Mouse (Mus musculus): ENCODE results near the gene Eif4a3. TPM values are rescaled to one million over a fixed set of nuclear protein-coding genes. Genes with fewer than 3 reads are reported as not detected.

Gene Eif4a3
- polyA plus RNA-seq, 1 experiment from 2014 or later: 428 TPM

DNA sequence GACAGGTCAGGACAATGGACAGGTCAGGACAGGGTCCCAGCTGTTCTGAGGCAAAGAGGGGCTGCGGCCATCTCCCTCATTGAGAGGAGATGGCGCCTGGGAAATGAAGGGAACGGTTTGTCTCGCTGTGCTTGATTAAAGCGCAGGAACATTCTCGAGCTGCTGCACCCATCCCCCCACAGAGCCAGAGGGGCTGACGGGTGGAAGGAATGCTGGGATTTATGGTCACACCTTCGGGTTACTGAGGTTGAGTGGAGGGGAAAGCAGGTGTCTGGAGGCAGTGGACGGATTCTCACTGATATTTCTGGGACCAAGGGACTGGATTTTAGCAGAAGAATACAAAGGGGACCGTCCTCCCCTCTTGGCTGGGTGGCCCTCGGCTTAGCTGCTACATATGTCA is 8.0 kb upstream of the Eif4a3 start:
- no peaks in the 10 kb centered on the region for H3K36me3 ChIP-seq (ENCODE audit: insufficient read depth)
- no peak overlapping the region for H3K4me3 ChIP-seq (ENCODE audit: low read depth, low read length)
- H3K4me1 ChIP-seq (ENCODE audit: insufficient read depth): no peaks in the 10 kb centered on the region
- no peak overlapping the region for H3K9ac ChIP-seq
- WGBS: 13% methylated on average over 11 of the region's 11 CpGs
- no peak overlapping the region for H3K27ac ChIP-seq (ENCODE audit: low read depth)
- ATAC-seq (ENCODE audit: insufficient read depth) (no peak), DNase-seq (peak; percentile 13)
- H3K4me2 ChIP-seq: no peak overlapping the region
- no peak for TF ChIP-seq CTCF (IDR thresholded peaks at IDR 0.05; ENCODE audit: low read depth)
- no peaks in the 10 kb centered on the region for H3K27me3 ChIP-seq (ENCODE audit: insufficient read depth, low read length)
- H3K9me3 ChIP-seq (ENCODE audit: low read depth, low read length): no peaks in the 10 kb centered on the region

DNA sequence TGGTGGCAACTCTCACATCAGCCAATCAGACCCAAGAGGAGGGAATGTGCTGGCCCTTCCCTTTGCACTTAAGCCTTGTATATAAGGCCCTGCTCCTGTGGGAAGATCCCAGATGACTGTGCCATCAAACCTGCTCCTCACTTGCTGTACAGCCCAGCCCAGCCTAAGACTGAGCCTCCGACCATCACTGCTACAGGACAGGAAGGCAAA is 7.7 kb upstream of the Eif4a3 start, which contains the start of gene Card14:
Card14 (plus strand) TSS at position 111 of the 210 bp plus-strand sequence.
- 27% methylated on average over 1 of the region's 1 CpGs for WGBS
- Histone ChIP-seq H3K36me3 (ENCODE audit: insufficient read depth) (no peaks in the 10 kb centered on the region), H3K4me3 (ENCODE audit: low read depth, low read length) (no peak within 1 kb of the TSS), H3K27me3 (ENCODE audit: insufficient read depth, low read length) (no peaks in the 10 kb centered on the region), H3K9ac (no peak within 1 kb of the TSS), H3K9me3 (ENCODE audit: low read depth, low read length) (no peaks in the 10 kb centered on the region), H3K4me1 (ENCODE audit: insufficient read depth) (no peaks in the 10 kb centered on the region), H3K4me2 (no peak within 1 kb of the TSS), H3K27ac (ENCODE audit: low read depth) (peak within 1 kb of the TSS; percentile 1; the same call in 1 of the 2 replicates)
- ATAC-seq (ENCODE audit: insufficient read depth) (no peak), DNase-seq (no peak)
- TF ChIP-seq CTCF (IDR thresholded peaks at IDR 0.05; ENCODE audit: low read depth): no peak

DNA sequence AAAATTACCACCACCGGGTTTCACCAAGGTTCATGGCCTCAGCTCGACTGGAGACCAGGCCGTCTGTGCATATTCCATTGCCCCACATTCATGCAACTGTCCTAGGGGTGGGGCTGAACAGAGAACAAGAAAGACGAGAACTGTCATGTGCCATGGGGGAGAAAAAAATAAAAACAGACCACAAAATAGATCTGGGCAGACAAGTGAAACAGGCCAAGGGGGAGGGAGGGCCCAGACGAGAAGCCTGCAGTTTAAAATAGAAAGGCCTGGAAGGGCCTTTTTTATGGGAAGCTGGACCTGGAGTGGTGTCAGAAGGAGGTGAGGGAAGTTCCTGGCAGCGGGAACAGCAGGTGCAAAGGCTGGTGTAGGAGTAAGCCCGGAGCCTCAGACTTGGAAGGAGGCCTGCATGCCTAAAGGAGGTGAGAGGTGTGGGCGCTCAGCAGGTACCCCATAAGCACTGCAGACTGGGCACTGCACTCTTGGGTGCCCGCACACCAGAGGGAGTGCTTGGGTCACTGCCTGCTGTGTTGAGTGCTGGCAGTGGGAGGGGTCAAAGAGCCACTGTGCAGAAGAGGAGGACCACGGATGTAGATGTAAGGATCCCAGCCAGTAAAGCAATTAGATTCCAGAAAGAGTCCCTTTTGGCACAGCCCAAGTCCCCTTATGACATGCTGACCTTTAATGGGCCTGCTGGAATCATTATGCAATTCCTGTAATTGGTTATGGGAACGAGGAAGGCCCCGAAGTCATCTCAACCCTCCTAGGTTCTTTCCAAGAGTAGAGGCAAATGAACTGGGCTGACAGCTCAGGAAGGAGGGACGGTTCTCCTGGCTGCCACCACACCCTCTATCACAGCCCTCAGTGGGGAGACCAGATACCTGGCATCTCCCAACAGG is 7.1 kb upstream of the Eif4a3 start:
- Histone ChIP-seq H3K9ac (no peak overlapping the region), H3K4me2 (no peak overlapping the region)
- WGBS: 47% methylated on average over 13 of the region's 13 CpGs

DNA sequence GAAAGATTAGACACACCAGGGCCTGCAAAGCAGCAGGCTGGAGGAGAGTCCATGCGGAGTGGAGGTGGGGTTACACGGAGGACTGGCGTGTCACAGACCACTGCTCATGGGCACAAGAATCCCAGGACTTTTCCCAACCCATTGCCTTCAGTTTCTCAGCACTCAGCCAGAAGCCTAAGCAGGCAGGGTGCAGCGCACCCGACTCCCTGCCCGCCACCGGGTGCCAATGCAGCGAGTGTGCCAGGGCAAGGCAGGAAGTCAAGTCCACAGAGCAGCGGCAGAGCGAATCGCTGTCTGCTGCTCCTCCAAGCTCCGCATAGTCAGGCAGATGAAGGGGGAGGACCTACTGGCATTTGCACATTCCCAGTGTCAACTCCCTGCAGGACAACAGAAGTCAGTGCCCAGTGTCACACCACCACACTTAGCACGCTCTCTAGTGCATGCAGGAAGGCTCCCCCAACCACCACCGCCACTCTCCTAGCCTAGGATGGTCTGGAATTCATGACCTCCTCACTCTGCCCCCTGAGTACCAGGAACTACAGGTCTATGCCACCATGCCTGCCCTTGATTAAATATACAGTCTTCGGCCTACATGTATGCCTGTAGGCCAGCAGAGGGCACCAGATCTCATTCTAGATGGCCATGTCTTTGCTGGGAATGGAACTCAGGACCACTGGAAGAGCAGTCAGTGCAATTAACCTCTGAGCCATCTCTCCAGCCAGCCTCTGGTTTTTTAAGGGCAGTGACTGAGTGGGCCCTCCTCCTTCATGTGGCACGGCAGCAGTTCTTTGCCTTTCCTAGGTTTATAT is 5.2 kb upstream of the Eif4a3 start:
- Histone ChIP-seq H3K4me3 (ENCODE audit: low read depth, low read length) (no peak overlapping the region), H3K9me3 (ENCODE audit: low read depth, low read length) (no peaks in the 10 kb centered on the region), H3K9ac (no peak overlapping the region), H3K27ac (ENCODE audit: low read depth) (no peak overlapping the region), H3K4me2 (no peak overlapping the region), H3K4me1 (ENCODE audit: insufficient read depth) (no peaks in the 10 kb centered on the region), H3K27me3 (ENCODE audit: insufficient read depth, low read length) (no peaks in the 10 kb centered on the region), H3K36me3 (ENCODE audit: insufficient read depth) (no peaks in the 10 kb centered on the region)
- WGBS: 43% methylated on average over 16 of the region's 16 CpGs
- no peak for ATAC-seq (ENCODE audit: insufficient read depth)
- DNase-seq: peak; percentile 78
- TF ChIP-seq CTCF (IDR thresholded peaks at IDR 0.05; ENCODE audit: low read depth): peak; percentile 84

More for the DNA sequence above, 7.1 kb upstream of the Eif4a3 start:
- DNase-seq: no peak
- peak overlapping the region; percentile 1; the same call in 1 of the 2 replicates for H3K27ac ChIP-seq (ENCODE audit: low read depth)
- H3K36me3 ChIP-seq (ENCODE audit: insufficient read depth): no peaks in the 10 kb centered on the region
- no peaks in the 10 kb centered on the region for H3K4me1 ChIP-seq (ENCODE audit: insufficient read depth)
- H3K9me3 ChIP-seq (ENCODE audit: low read depth, low read length): no peaks in the 10 kb centered on the region
- no peak overlapping the region for H3K4me3 ChIP-seq (ENCODE audit: low read depth, low read length)
- no peak for ATAC-seq (ENCODE audit: insufficient read depth)
- TF ChIP-seq CTCF (IDR thresholded peaks at IDR 0.05; ENCODE audit: low read depth): no peak
- no peaks in the 10 kb centered on the region for H3K27me3 ChIP-seq (ENCODE audit: insufficient read depth, low read length)

DNA sequence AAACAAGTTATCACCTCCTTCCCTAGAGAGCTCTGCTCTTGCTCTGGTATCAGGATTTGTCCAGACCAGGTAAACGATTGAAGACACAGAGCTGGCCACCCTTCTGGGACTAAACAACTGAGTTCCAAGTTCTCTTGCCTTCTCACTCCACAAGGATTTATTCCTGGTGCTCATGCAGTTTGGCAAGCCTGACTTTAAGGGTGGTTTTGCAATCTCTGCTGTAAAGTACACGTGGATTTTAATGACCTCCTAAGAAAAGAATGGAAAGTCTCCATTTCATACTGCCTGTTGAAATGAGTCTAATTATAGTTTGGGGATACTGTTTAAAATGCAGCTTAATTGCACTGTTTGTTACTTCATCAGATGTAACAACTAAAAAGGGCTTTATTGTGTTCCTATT is 1.1 kb upstream of the Eif4a3 start:
- H3K4me3 ChIP-seq (ENCODE audit: low read depth, low read length): peak overlapping the region; percentile 96; the same call in 1 of the 2 replicates
- 20% methylated on average over 2 of the region's 2 CpGs for WGBS
- TF ChIP-seq CTCF (IDR thresholded peaks at IDR 0.05; ENCODE audit: low read depth): no peak
- H3K27me3 ChIP-seq (ENCODE audit: insufficient read depth, low read length): no peaks in the 10 kb centered on the region
- peaks cover 26% of the 10 kb centered on the region for H3K36me3 ChIP-seq (ENCODE audit: insufficient read depth)
- H3K4me1 ChIP-seq (ENCODE audit: insufficient read depth): peaks cover 4% of the 10 kb centered on the region; the same call in 1 of the 2 replicates
- ATAC-seq (ENCODE audit: insufficient read depth) (no peak), DNase-seq (peak; percentile 7)
- no peaks in the 10 kb centered on the region for H3K9me3 ChIP-seq (ENCODE audit: low read depth, low read length)
- H3K27ac ChIP-seq (ENCODE audit: low read depth): no peak overlapping the region
- H3K4me2 ChIP-seq: peak overlapping the region; percentile 94
- H3K9ac ChIP-seq: peak overlapping the region; percentile 98; the same call in 1 of the 2 replicates

DNA sequence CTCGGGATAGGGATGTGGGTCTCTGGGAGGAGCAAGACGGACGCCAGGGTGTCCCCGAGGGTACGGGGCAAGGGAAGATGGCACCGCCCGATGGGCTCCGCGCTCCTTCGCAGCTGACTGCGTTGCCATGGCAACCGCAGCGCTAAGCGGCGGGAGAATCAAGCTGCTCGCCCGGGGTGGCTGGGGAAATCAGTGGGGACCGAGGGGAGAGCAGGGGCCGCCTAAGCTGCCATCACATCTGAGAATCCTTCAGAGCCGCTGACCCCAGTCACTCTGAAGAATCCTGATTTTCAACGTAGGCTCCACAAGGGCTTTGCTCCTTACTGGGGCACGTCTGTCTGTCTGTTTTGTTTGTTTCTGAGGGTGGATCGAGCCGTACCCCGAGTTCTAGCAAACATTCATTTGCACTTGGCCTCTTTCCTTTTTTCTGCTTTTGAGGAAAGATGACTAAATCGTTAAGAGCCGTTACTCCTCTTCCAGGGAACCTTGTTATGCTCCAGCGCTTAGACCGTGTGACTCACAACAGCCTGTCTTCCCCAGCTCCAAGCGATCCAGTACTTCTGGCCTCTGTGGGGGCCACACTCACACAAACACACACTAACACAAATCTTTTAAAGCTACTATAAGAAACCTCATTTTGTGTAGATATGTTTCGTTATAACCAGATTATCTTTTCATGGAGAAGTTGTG is 502 bp upstream of the Eif4a3 start:
- peak; percentile 74 for ATAC-seq (ENCODE audit: insufficient read depth)

More for the DNA sequence above, 502 bp upstream of the Eif4a3 start:
- DNase-seq: no peak
- WGBS: 2% methylated on average over 31 of the region's 31 CpGs
- Histone ChIP-seq H3K4me2 (peak overlapping the region; percentile 94), H3K27ac (ENCODE audit: low read depth) (peak overlapping the region; percentile 90), H3K4me3 (ENCODE audit: low read depth, low read length) (peak overlapping the region; percentile 96), H3K9me3 (ENCODE audit: low read depth, low read length) (no peaks in the 10 kb centered on the region), H3K4me1 (ENCODE audit: insufficient read depth) (peaks cover 4% of the 10 kb centered on the region; the same call in 1 of the 2 replicates), H3K27me3 (ENCODE audit: insufficient read depth, low read length) (no peaks in the 10 kb centered on the region), H3K36me3 (ENCODE audit: insufficient read depth) (peaks cover 32% of the 10 kb centered on the region), H3K9ac (peak overlapping the region; percentile 98)
- TF ChIP-seq CTCF (IDR thresholded peaks at IDR 0.05; ENCODE audit: low read depth): no peak

All from lung, embryonic 14.5 days (tissue).